Mouse (Mus musculus): ENCODE measurements at regions not wholly inside any gene's neighbourhood (a gene's known extent, or its start where the extent isn't known, plus 50 kb on each side); places are given as distances from the start of the nearest gene placed in this dataset.

- no peak for DNase-seq (ENCODE audit: low spot score in 2 of 2)
Observed at GRCm38 (mm10) chr4:152755756-152756155, 278.1 kb upstream of the Kcnab2 start.

GRCm38 (mm10) chr4:152744366-152744765 lies 266.7 kb upstream of the Kcnab2 start:
- no peak for DNase-seq (ENCODE audit: low spot score in 2 of 2)

DNA sequence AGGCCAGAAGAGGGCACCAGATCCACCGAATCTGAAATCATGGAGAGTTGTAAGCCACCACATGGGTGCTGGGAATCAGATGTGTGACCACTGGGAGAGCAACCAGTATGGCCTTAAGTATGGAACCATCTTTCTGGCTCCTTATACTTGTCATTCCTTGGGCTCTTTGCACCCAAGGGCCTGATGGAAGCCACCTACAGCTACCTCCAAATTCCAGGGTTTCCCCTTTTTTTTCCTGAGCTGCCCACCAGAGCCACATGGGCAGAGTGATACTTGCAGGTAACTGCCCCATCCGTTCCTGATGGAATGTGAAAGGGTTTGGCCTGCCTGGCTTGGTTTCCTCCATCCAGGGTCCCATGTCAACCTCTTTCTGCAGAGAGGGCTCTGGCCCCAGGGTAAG lies 255.3 kb upstream of the Kcnab2 start:
- DNase-seq (ENCODE audit: low spot score in 2 of 2), result no peak

- DNase-seq (ENCODE audit: low spot score in 2 of 2), result peak; percentile 65 to 70
Observed at GRCm38 (mm10) chr4:152731988-152732387, 254.3 kb upstream of the Kcnab2 start.

DNA sequence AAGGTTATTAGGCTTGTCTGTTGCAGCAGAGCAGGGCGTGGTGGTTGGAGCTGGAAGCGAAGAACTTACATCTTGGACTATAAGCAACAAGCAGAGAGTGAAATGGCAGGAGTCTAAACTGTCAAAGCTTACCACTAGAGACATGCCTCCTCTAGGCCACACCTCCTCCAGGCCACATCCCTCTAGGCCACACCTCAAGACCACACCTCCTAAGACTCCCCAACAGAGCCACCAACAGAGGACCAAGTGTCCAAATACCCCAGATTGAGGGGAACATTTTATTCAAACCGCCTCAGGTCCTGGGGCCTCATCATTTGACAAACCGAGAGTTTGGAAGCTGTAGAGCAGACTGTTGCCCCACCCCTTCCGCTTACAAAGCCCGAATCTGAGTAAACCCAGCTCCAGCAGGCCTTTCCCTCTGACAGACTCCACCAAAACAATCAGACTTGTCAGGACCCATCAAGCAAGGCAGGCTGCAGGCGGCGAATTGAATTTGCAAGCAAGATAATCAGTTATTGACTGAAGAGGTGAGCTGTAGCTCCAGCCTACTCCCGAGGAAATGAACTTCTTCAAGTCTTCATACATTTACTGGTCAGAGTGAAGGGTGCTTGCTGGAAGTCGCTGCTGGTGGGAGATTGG lies 253.5 kb upstream of the Kcnab2 start:
- no peak for DNase-seq (ENCODE audit: low spot score in 2 of 2)

DNA sequence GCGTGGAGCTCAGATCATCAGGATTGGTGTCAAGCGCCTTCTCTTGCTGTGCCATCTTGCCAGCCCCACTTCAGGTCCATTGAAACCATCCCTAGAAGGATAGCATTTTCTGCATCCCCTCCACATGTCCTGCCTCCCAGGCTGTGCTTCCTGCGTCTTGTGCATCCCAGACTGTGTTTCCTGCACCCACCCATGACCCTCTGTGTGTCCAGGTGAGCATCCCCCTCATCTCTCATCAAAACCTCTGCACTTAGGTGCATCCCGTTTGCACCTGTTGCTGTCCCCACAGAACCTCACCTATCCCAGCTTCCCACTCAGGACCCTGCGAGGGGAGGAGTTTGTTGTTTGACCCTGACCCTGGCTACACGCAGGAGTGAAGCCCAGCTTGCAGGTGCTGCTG lies 251.8 kb upstream of the Kcnab2 start:
- DNase-seq (ENCODE audit: low spot score in 2 of 2), result no peak

DNA sequence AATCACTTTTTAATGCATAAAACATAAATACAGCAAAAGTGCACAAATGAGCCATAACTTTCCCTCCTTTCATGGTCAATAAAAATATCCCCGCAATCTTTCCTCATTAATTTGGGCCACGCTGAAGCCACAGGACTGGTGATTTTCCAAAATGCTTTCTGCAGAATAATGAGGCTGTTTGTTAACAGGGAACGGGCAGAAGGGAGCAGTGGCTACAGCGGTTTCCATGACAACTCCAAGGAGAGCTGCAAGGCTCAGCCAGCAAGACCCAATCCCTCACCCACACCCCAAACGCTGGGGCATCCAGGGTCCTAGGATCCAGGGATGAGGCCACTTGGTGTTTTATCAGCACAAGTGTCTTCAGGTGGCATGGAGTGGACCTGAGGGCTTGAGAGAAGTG lies 248.2 kb upstream of the Kcnab2 start:
- no peak for DNase-seq (ENCODE audit: low spot score in 2 of 2)

GRCm38 (mm10) chr4:152725423-152725822 lies 247.8 kb upstream of the Kcnab2 start:
- no peak for DNase-seq (ENCODE audit: low spot score in 2 of 2)

- no peak for DNase-seq (ENCODE audit: low spot score in 2 of 2)
Observed at GRCm38 (mm10) chr4:152724741-152725140, 247.1 kb upstream of the Kcnab2 start.

DNA sequence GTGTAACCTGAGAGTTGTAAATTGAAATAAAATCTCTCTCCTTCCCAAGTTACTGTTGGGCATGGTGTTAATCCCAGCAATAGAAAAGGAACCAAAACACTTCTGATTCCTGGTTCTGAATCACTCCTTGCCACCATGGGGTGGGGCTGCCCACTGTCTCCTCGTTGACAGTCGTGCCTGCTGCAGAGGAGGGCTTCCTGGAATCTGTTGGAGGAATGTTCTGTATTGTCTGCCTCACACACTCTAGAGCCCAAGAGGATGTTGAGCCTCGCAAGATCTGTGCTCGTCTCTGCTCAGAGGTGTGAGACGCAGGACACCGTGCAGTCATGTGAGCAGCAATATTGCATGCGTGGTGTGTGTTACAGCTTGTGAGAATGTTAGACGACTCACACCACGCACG lies 246.4 kb upstream of the Kcnab2 start:
- DNase-seq (ENCODE audit: low spot score in 2 of 2), result peak in 1 of 2 experiments; percentile 11

DNA sequence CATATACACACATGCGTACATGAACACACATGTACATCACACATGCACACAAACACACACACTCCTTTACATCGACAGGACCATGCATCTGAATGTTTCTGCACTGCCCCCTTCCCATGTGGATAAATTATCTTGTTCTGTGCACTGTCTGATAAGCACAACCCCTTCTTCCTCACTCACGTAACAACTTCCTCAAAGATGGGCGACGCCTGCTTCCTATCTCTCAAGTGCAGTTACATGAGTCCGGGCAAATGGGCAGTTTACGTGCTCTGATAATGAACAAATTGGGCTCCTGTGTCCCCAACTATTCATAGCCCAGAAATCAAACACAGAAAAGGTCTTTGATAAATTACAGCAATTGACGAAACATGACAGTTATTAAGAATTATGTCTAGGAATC lies 242.9 kb upstream of the Kcnab2 start:
- DNase-seq (ENCODE audit: low spot score in 2 of 2), result no peak

DNA sequence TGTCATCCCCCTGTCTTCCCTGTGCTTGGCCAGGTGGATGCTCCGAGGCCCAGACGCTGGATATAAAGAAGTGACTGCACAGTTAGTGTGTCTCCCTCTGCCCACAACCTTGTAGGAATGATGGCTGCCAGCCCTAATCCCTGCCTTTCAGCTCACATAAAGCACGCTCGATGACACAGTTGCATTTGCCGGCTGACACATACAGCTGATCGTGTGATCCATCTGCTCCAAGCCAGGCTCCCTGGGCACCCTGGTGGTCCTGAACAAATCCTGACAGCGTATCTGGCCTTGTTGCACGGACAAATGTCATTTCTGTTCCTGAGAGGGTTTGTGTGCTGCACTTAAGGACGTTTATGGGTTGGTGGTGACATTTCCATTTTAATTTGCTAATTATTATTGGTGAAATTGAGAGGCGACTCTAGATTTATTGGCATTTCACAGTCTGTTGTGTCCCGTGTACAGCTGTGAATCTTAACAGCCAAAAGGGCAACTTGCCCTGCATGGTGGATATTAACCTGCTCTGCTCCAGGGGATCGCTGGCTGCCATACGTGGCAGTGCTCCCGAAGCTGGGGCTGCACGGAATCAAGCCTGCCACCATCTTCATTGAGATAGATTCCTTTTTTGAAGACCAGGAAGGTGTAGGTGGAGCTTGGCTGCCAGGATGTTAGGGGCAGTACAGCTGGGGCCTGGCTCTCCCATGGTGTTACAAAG lies 241.9 kb upstream of the Kcnab2 start:
- no peak for DNase-seq (ENCODE audit: low spot score in 2 of 2)

DNA sequence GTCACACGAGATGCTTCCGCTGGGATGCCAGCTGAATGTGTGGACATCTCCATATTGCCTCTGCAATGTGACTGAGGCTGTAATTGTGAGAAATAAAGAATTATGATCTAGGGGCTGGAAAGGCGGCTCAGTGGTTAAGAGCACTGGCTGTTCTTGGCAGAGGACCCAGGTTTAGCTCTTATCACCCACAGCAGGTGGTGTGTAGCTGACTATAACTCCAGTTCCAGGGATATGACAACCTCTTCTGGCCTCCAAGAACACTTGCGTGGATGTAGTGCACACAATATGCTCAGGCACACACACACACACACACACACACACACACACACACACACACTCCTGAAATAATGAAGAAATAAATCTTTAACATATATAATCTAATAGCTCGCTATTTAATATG lies 232.7 kb upstream of the Kcnab2 start:
- DNase-seq (ENCODE audit: low spot score in 2 of 2), result no peak

DNA sequence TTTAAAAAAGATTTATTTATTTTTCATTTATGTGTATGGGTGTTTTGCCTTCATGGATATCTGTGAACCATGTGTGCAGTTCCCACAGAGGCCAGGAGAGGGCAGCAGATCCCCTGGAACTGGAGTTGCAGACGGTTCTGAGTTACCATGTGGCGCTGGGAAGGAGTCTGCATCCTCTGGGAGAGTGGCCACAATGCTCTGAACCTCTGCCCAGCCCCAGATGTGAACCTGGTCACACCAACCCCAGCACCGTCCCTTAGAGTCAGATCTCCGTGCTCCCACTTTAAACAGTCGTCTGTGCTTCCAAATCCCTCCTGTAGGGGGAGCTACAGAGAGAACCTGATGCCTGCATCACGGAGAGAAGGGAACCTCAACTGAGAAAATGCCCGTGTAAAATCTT lies 222.5 kb upstream of the Kcnab2 start:
- no peak for DNase-seq (ENCODE audit: low spot score in 2 of 2)

- DNase-seq (ENCODE audit: low spot score in 2 of 2), result peak in 1 of 2 experiments; percentile 18
Observed at GRCm38 (mm10) chr4:152697247-152697960, 219.7 kb upstream of the Kcnab2 start.

DNA sequence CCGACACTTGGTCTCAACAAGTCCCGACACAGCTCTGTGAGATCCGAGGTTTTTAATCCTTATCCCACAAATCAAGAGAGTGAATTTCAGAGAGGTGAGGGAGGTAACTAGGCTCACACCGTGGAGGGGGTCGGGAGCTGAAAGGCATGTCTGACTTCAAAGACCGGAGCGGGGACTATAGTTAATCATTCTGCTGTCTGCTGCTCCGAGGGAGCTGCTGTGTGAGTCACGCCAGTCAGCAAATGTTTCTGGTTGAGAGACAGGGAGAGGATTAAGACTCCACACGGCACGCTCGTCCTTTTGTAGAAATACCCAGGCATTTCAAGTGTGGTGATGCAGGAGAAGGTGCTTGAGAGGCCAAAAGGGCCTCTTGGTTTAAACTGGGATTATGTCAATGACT lies 214.1 kb upstream of the Kcnab2 start:
- no peak for DNase-seq (ENCODE audit: low spot score in 2 of 2)

- DNase-seq (ENCODE audit: low spot score in 2 of 2), result no peak
Observed at GRCm38 (mm10) chr4:152691302-152691701, 213.6 kb upstream of the Kcnab2 start.

DNA sequence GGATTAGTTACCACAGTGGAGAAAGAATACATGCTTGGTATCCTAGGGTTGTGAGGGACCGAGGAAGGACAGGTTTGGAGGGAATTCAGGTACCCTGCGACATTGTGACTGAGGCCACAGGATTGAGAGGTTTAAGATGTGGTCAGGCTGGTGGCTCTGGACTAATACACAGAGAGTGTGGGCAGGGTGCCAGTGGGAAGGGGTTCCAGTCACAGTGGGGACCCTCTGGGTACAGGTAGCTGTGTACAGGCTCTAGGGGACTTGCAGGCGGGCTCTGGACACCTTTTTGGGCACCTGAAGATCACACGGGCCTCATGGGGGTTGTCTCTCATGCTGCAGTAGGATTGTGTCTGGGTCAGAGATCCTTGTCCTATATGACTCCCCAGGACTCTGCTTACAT lies 213.1 kb upstream of the Kcnab2 start:
- no peak for DNase-seq (ENCODE audit: low spot score in 2 of 2)

GRCm38 (mm10) chr4:152689831-152690230 lies 212.2 kb upstream of the Kcnab2 start:
- DNase-seq (ENCODE audit: low spot score in 2 of 2), result no peak

GRCm38 (mm10) chr4:152686509-152687081 lies 208.9 kb upstream of the Kcnab2 start:
- no peak for DNase-seq (ENCODE audit: low spot score in 2 of 2)

- no peak for DNase-seq (ENCODE audit: low spot score in 2 of 2)
Observed at GRCm38 (mm10) chr4:152674140-152674539, 196.5 kb upstream of the Kcnab2 start.

- DNase-seq (ENCODE audit: low spot score in 2 of 2), result peak; percentile 18 to 53
Observed at GRCm38 (mm10) chr4:152663482-152663881, 185.8 kb upstream of the Kcnab2 start.

All from left cerebral cortex, adult 18-20 months (tissue).